Mouse (Mus musculus): ENCODE results near the gene Fuom.
A peak's percentile ranks its signal among the peaks of the same experiment; 100 is the strongest.
"Not testable (repeated sequence)": the region's sequence is repeated elsewhere in the genome, so short reads cannot be mapped to it uniquely, and the experiment has no call there.

Fuom gene

DNA sequence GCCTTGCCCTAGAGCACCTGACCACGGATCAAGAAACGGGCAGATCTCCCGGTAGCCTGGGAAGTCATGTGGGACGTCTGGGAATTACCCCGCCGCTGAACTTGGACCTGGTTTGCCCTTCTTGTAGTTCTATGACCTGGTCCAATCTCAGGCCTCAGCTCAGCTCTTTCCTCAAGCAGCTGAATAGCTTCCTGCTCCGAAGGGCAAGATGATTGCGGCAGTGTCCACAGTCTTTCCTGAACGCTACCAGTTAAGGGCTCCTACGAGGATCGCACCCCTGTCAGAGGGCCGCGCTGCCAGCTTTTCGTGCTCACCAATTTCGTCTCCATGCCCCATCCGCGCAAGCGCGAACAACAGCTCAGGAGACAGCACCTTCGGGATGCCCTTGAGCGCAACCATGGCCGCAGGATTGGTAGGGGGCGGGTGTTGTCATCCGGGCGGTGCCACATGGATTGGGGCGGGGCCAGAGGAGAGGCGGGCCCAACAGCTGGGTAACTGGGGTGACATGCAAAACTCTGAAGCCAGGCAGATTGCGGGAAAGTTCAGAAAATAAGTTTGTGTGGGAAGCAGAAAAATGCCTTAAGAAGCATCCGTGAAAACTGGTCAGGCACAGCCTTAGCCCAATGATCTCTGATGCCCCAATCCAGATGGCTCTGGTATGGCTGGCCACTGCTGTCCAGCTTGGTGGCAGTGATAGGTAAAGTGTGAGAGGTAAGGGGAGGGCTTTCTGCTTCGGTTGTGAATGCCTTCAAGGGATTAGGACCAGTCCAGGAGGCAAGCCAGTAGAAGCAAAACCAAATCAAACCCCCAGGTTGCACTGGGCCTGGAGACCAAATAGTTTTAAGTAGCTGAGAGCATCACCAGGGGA, at the start of gene Fuom:
Fuom (minus strand) TSS at position 449 of the 868 bp plus-strand sequence.
- DNase-seq = peak; percentile 92

- DNase-seq = no peak
These were observed 42.3 kb upstream of the Fuom start for GRCm38 (mm10) chr7:140144550-140144949.

DNA sequence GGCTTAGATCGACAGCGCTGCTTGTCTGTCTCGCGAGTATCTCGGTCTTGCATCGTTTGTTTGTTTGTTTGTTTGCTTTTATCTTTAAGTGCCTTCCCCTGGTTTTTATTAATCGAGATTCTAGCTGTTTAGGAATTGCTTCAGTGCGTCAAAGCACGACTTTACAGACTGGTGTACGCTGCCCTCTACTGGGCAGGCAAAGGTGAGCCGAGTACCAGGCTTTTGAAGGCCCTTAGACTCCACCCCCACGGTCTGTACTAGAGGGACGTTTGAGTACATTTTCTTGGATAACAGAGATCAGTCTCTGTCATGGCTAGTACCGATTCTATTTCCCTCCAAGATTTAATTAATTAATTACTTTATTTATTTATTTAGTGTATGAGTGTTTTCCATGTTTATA, 39.1 kb upstream of the Fuom start:
- peak; percentile 81 for DNase-seq

GRCm38 (mm10) chr7:140138021-140138310, 35.7 kb upstream of the Fuom start:
- DNase-seq = no peak

- DNase-seq = peak; percentile 97
These were observed 35.1 kb upstream of the Fuom start, which contains the start of gene Mtg1 for GRCm38 (mm10) chr7:140137135-140138020. Gene Mtg1, plus strand, starts transcription at chr7:140137564.

- DNase-seq = no peak
These were observed 33.0 kb upstream of the Fuom start for GRCm38 (mm10) chr7:140135106-140135770.

GRCm38 (mm10) chr7:140134033-140134432, 31.8 kb upstream of the Fuom start:
- not testable (repeated sequence) for DNase-seq

DNA sequence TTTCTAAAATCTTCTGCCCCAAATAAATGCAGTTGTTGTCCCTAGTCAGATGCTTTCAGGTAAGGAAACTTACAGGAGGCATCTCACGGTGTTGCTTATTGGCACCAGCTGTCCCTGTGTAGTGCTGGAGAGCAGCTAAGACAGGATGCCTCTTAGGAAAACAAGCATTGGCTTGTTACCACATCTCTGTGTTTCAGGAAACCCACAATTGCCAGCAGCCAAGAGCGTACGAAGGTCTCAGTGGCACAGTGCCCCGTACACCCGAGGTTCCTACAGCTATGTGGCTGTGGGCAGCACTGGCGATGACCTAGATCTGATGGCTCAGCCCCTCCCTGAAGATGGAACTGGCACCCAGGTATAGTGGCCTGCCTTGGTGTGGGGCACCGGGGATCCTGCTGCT, 29.9 kb upstream of the Fuom start:
- not testable (repeated sequence) for DNase-seq

- DNase-seq = no peak
These were observed 25.7 kb upstream of the Fuom start for GRCm38 (mm10) chr7:140127911-140128310.

DNA sequence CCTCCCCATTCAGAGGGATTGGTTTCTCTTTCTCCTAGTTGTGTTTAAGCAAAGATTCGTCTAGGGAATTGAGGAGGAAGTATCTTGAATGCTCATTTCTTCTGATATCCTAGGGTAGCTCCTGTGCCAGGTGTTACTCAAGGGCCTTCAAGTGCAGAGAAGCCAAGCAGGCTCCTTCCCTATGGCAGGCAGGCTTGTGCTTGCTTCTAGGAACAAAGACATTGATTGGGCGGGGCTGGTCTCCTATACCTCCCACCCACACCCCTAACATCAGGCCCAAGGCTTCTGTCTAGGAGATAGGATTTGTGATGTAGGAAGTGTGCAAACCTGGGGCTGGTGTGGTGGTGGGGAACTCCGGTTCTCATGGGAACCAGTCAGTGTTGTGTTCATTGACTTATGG, 24.7 kb upstream of the Fuom start:
- DNase-seq = no peak

DNA sequence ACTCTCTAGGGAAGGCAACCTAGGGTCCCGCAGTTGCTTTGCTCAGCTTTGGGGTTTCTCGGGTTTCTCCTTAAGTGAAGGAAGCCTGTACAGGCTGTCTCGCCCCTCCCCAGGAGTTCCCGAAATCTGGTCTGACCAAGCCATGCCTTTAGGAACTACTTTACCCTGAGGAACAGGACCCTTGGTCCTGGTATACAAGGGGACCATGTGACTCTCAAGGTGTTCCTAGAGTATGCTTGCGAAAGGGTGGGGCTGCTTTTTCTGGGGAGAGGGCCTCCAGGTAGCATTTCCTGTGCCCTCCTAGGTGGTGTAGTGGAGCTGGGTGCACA, 23.7 kb upstream of the Fuom start:
- no peak for DNase-seq

GRCm38 (mm10) chr7:140125278-140126021, 23.2 kb upstream of the Fuom start:
- peak; percentile 98 for DNase-seq

DNA sequence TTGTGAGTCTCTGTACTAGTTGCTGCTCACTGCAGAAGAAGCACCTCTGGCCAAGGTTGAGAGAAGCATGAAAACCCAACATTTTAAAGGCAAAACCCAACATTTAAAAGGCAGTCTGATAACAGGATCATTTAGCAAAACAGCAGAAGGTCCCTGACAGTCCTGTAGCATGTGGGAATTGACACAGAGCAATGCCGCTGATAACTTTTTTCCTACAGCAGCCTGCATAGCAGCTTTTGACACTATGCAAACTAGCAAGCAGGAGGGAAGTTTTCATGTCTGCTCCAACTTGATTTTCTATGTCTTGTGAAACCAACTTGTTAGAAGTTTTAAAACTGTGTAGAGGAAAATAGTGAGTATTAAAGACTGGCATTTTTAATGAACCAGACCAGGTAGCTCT, 22.1 kb upstream of the Fuom start:
- DNase-seq = no peak

- no peak for DNase-seq
These were observed 20.5 kb upstream of the Fuom start for GRCm38 (mm10) chr7:140122765-140123164.

DNA sequence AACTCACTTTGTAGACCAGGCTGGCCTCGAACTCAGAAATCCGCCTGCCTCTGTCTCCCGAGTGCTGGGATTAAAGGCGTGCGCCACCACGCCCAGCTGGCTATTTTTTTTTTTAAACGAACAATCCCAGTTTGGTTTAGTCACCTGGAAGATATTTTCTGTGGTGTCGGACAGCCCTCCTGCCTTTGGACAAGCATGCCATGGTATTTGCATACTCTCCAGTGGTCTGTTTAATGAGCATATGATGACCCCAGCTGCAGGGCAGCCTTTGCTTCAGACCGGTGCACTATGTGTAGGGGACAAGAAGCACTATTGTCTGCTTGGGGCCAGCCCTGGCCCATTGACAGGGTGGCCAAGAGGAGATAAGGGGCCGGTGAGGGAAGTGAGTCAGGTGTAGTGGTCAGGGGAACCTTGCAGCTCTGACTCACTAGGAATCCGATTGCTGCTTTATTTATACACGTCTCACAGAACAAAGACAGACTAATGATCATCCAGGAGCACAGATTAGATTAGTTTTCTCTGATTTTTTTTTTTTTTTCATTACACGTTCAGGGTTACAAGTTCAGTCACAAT, 19.2 kb upstream of the Fuom start:
- no peak for DNase-seq

- DNase-seq = no peak
These were observed 18.2 kb upstream of the Fuom start for GRCm38 (mm10) chr7:140120484-140120883.

GRCm38 (mm10) chr7:140116329-140117054, 14.3 kb upstream of the Fuom start, which contains the start of gene Echs1:
Gene Echs1, minus strand, starts transcription at chr7:140116476.
- DNase-seq = peak; percentile 94

GRCm38 (mm10) chr7:140115583-140116328, 13.5 kb upstream of the Fuom start, which contains the start of gene Paox:
Gene Paox, plus strand, starts transcription at chr7:140115799.
- peak; percentile 70 for DNase-seq

DNA sequence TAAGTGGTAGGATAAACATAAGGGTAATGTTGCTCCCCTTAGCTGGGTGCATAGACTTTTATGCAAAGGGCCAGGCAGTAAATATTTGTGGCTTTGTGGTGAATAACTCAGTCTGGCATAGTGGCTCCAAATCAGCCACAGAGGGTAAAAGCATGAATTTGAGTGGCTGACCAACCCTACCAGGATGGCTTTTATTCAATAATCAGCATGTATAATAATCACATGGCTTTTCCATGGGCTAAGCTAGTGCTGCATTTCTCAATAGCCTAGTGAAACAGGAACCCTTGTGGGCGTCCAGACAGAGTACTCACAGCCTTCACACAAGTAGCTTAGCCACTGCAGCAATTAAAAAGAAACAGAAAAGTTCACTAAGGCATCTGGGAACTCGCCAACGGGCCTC, 9.7 kb upstream of the Fuom start:
- no peak for DNase-seq

DNA sequence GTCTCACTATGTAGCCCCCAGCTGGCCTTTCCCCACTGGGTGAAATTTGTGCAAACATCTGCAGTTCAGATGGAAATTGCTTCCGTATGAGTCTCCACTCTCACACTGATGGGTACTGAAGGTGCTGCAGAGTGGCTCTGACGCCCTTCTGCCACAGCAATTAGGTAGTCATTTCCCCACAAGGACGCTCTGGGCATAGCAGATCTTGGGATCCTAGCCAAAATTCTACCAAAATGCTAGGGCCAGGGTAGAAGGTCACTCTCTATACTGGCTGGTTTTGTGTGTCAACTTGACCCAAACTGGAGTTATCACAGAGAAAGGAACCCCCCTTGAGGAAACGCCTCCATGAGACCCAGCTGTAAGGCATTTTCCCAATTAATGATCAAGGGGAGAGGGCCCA, 1.8 kb upstream of the Fuom start:
- DNase-seq = no peak

- no peak for DNase-seq
These were observed 743 bp downstream of the Fuom start for GRCm38 (mm10) chr7:140101498-140101897.

Data from kidney, postnatal 10 days (tissue).